In genomic region chr15:83518215-83519048, GRCm38 (mm10) we compare ENCODE assay signal across 8 mouse cellular contexts. TPM values are rescaled to one million over a fixed set of nuclear protein-coding genes. Genes with fewer than 3 reads are reported as not detected.
DNase-seq lines count a peak whose midpoint lies in the region; ATAC-seq and TF ChIP-seq lines count a peak whose summit lies in the region.

No protein-coding gene starts in this region.

- intact Hi-C loops in heart, postnatal 10 days (cut with DNase I), result loop anchor here (5.0 kb wide), 3 partner anchors 136 to 361 kb away; no protein-coding TSS in a partner anchor

- H3K4me3 ChIP-seq in ES-Bruce4 (ENCODE audit: low read depth, low read length), result no peak overlapping the region
- no peak overlapping the region for H3K4me3 ChIP-seq in forebrain, embryonic 13.5 days
- no peak overlapping the region for H3K4me3 ChIP-seq in liver, embryonic 16.5 days (ENCODE audit: low read depth, low read length)
- no peak overlapping the region for H3K4me3 ChIP-seq in neural tube, embryonic 13.5 days
- H3K4me3 ChIP-seq in thymus, adult 2 months (ENCODE audit: control insufficient read depth, insufficient read depth, low read length), result no peak overlapping the region

- peak; percentile 81 to 89 for DNase-seq in heart, postnatal 10 days
- peak; percentile 83 to 87 for DNase-seq in kidney, postnatal 36 days
- peak; percentile 61 for DNase-seq in thymus, adult 2 months

- no peak for TF ChIP-seq POLR2A in ES-Bruce4 (IDR thresholded peaks at IDR 0.05; ENCODE audit: insufficient read depth, low read length)
- TF ChIP-seq POLR2A in thymus, adult 2 months (IDR thresholded peaks at IDR 0.05; ENCODE audit: control insufficient read depth, extremely low read depth, insufficient read depth, low read length, poor library complexity), result no peak

- H3K36me3 ChIP-seq in ES-Bruce4 (ENCODE audit: control insufficient read depth, insufficient read depth, low read length, poor library complexity, severe bottlenecking), result no peaks in the 10 kb centered on the region
- no peaks in the 10 kb centered on the region for H3K36me3 ChIP-seq in forebrain, embryonic 13.5 days (ENCODE audit: poor library complexity, severe bottlenecking)
- no peaks in the 10 kb centered on the region for H3K36me3 ChIP-seq in liver, embryonic 16.5 days (ENCODE audit: control insufficient read depth, insufficient read depth)
- H3K36me3 ChIP-seq in neural tube, embryonic 13.5 days, result no peaks in the 10 kb centered on the region
- H3K36me3 ChIP-seq in thymus, adult 2 months (ENCODE audit: control insufficient read depth, insufficient read depth, low read length), result no peaks in the 10 kb centered on the region

- no peak overlapping the region for H3K27ac ChIP-seq in ES-Bruce4 (ENCODE audit: insufficient read depth, low read length)
- H3K27ac ChIP-seq in forebrain, embryonic 13.5 days, result no peak overlapping the region
- H3K27ac ChIP-seq in liver, embryonic 16.5 days (ENCODE audit: low read length), result no peak overlapping the region
- H3K27ac ChIP-seq in neural tube, embryonic 13.5 days (replicated peaks), result no peak overlapping the region
- H3K27ac ChIP-seq in thymus, adult 2 months (ENCODE audit: control insufficient read depth, insufficient read depth, low read length), result no peak overlapping the region

- peak; percentile 52 for ATAC-seq in cerebellum, adult (ENCODE audit: insufficient number of reproducible peaks, low FRiP score, low TSS enrichment)
- peak; percentile 68 for ATAC-seq in forebrain, embryonic 13.5 days
- ATAC-seq in liver, embryonic 16.5 days (ENCODE audit: low read depth), result peak; percentile 30; the same call in 1 of the 2 replicates
- peak; percentile 72 for ATAC-seq in neural tube, embryonic 13.5 days (ENCODE audit: low read depth)

- H3K9ac ChIP-seq in ES-Bruce4 (ENCODE audit: low read depth, poor library complexity, severe bottlenecking), result no peak overlapping the region
- H3K9ac ChIP-seq in forebrain, embryonic 13.5 days, result no peak overlapping the region
- no peak overlapping the region for H3K9ac ChIP-seq in liver, embryonic 16.5 days (ENCODE audit: low read depth, low read length)
- H3K9ac ChIP-seq in neural tube, embryonic 13.5 days, result no peak overlapping the region

- peak; percentile 58 for TF ChIP-seq CTCF in ES-Bruce4 (IDR thresholded peaks at IDR 0.05; ENCODE audit: low read depth, low read length)
- TF ChIP-seq CTCF in thymus, adult 2 months (IDR thresholded peaks at IDR 0.05; ENCODE audit: borderline replicate concordance, control insufficient read depth, extremely low read depth, insufficient read depth, low read length, poor library complexity), result peak; percentile 75; the same call in 1 of the 2 replicates

- no peaks in the 10 kb centered on the region for H3K27me3 ChIP-seq in ES-Bruce4 (ENCODE audit: control insufficient read depth, insufficient read depth, low read length, poor library complexity, severe bottlenecking)
- H3K27me3 ChIP-seq in forebrain, embryonic 13.5 days, result 0 out of 2 replicates have a peak, but pooled peaks cover under 1% of the 10 kb centered on the region
- no peaks in the 10 kb centered on the region for H3K27me3 ChIP-seq in liver, embryonic 16.5 days (ENCODE audit: control insufficient read depth, insufficient read depth, low read depth, low read length)
- peaks cover 5% of the 10 kb centered on the region; the same call in 1 of the 2 replicates for H3K27me3 ChIP-seq in neural tube, embryonic 13.5 days
- H3K27me3 ChIP-seq in thymus, adult 2 months (ENCODE audit: control insufficient read depth, insufficient read depth, low read length), result no peaks in the 10 kb centered on the region

- H3K4me2 ChIP-seq in forebrain, embryonic 13.5 days, result peak overlapping the region; percentile 20; the same call in 1 of the 2 replicates
- H3K4me2 ChIP-seq in liver, embryonic 16.5 days (ENCODE audit: low read depth, low read length), result no peak overlapping the region
- H3K4me2 ChIP-seq in neural tube, embryonic 13.5 days, result peak overlapping the region; percentile 13; the same call in 1 of the 2 replicates

- no peaks in the 10 kb centered on the region for H3K9me3 ChIP-seq in ES-Bruce4 (replicated peaks; ENCODE audit: control insufficient read depth, insufficient read depth, low read length, poor library complexity, severe bottlenecking)
- H3K9me3 ChIP-seq in forebrain, embryonic 13.5 days (replicated peaks), result no peaks in the 10 kb centered on the region
- no peaks in the 10 kb centered on the region for H3K9me3 ChIP-seq in liver, embryonic 16.5 days (replicated peaks; ENCODE audit: control insufficient read depth, low read length)
- no peaks in the 10 kb centered on the region for H3K9me3 ChIP-seq in neural tube, embryonic 13.5 days

- no peak for TF ChIP-seq EP300 in ES-Bruce4 (IDR thresholded peaks at IDR 0.05; ENCODE audit: insufficient read depth, low read depth, low read length)

- WGBS in forebrain, embryonic 13.5 days, result 32% methylated on average over 20 of the region's 20 CpGs
- WGBS in liver, embryonic 16.5 days (ENCODE audit: insufficient replicate concordance), result 32% methylated on average over 20 of the region's 20 CpGs
- WGBS in neural tube, embryonic 13.5 days, result 35% methylated on average over 20 of the region's 20 CpGs
- WGBS in thymus, adult 2 months, result 49% methylated on average over 20 of the region's 20 CpGs

- H3K4me1 ChIP-seq in ES-Bruce4 (ENCODE audit: control insufficient read depth, insufficient read depth, low read length), result no peaks in the 10 kb centered on the region
- peaks cover 3% of the 10 kb centered on the region; the same call in 1 of the 2 replicates for H3K4me1 ChIP-seq in forebrain, embryonic 13.5 days
- H3K4me1 ChIP-seq in liver, embryonic 16.5 days (ENCODE audit: control insufficient read depth, low read depth, low read length), result peaks cover 3% of the 10 kb centered on the region; the same call in 1 of the 2 replicates
- H3K4me1 ChIP-seq in neural tube, embryonic 13.5 days (replicated peaks), result peaks cover 13% of the 10 kb centered on the region
- H3K4me1 ChIP-seq in thymus, adult 2 months (replicated peaks; ENCODE audit: control insufficient read depth, insufficient read depth, low read length), result no peaks in the 10 kb centered on the region

RNA-seq across cellular contexts. Expression of gene Ttll1, which starts 7.7 kb away (rescaled TPM):
- 13.6 and 19.1 TPM in 2 replicates for polyA plus RNA-seq in ES-Bruce4 (2011; ENCODE audit: insufficient read depth, insufficient read length, low read depth, missing spikeins)
- polyA plus RNA-seq in forebrain, embryonic 13.5 days (2015; fragmentation: Nextera tagmentation; extraction: Ambion mirVana), result 69.8 and 79.8 TPM in 2 replicates
- total RNA-seq in heart, postnatal 10 days (2021), result 10 to 100 TPM; 36.9 to 37.0 TPM
- polyA plus RNA-seq in liver, embryonic 16.5 days (2015; fragmentation: Nextera tagmentation; extraction: Ambion mirVana), result 4.3 and 4.7 TPM in 2 replicates
- polyA plus RNA-seq in neural tube, embryonic 13.5 days (2015; fragmentation: Nextera tagmentation; extraction: Ambion mirVana), result 107 and 108 TPM in 2 replicates
- 9.7 and 10.9 TPM in 2 replicates for polyA plus RNA-seq in thymus, adult 2 months (2012; rRNA removed)

RNA-seq across cellular contexts. Expression of gene Bik, which starts 8.2 kb away (rescaled TPM):
- 3.7 and 6.5 TPM in 2 replicates for polyA plus RNA-seq in ES-Bruce4 (2011; ENCODE audit: insufficient read depth, insufficient read length, low read depth, missing spikeins)
- polyA plus RNA-seq in forebrain, embryonic 13.5 days (2015; fragmentation: Nextera tagmentation; extraction: Ambion mirVana), result 1.5 and 1.6 TPM in 2 replicates
- 10 to 100 TPM; 19.4 to 19.7 TPM for total RNA-seq in heart, postnatal 10 days (2021)
- polyA plus RNA-seq in liver, embryonic 16.5 days (2015; fragmentation: Nextera tagmentation; extraction: Ambion mirVana), result 1.8 TPM in 2 replicates
- 1.2 and 1.5 TPM in 2 replicates for polyA plus RNA-seq in neural tube, embryonic 13.5 days (2015; fragmentation: Nextera tagmentation; extraction: Ambion mirVana)
- polyA plus RNA-seq in thymus, adult 2 months (2012; rRNA removed), result 11.0 and 14.7 TPM in 2 replicates

RNA-seq across cellular contexts. Expression of gene Tspo, which starts 45.0 kb away (rescaled TPM):
- 25.9 and 31.9 TPM in 2 replicates for polyA plus RNA-seq in ES-Bruce4 (2011; ENCODE audit: insufficient read depth, insufficient read length, low read depth, missing spikeins)
- polyA plus RNA-seq in forebrain, embryonic 13.5 days (2015; fragmentation: Nextera tagmentation; extraction: Ambion mirVana), result 12.2 and 14.7 TPM in 2 replicates
- total RNA-seq in heart, postnatal 10 days (2021), result 10 to 100 TPM; 81.5 to 89.5 TPM
- polyA plus RNA-seq in liver, embryonic 16.5 days (2015; fragmentation: Nextera tagmentation; extraction: Ambion mirVana), result 179 and 184 TPM in 2 replicates
- polyA plus RNA-seq in neural tube, embryonic 13.5 days (2015; fragmentation: Nextera tagmentation; extraction: Ambion mirVana), result 13.1 and 13.4 TPM in 2 replicates
- 465 and 584 TPM in 2 replicates for polyA plus RNA-seq in thymus, adult 2 months (2012; rRNA removed)

RNA-seq across cellular contexts. Expression of gene Mcat, which starts 45.2 kb away (rescaled TPM):
- 25.1 and 28.1 TPM in 2 replicates for polyA plus RNA-seq in ES-Bruce4 (2011; ENCODE audit: insufficient read depth, insufficient read length, low read depth, missing spikeins)
- 32.4 and 38.9 TPM in 2 replicates for polyA plus RNA-seq in forebrain, embryonic 13.5 days (2015; fragmentation: Nextera tagmentation; extraction: Ambion mirVana)
- total RNA-seq in heart, postnatal 10 days (2021), result 10 to 100 TPM; 31.9 to 34.1 TPM
- 12.0 and 13.1 TPM in 2 replicates for polyA plus RNA-seq in liver, embryonic 16.5 days (2015; fragmentation: Nextera tagmentation; extraction: Ambion mirVana)
- polyA plus RNA-seq in neural tube, embryonic 13.5 days (2015; fragmentation: Nextera tagmentation; extraction: Ambion mirVana), result 33.4 and 36.3 TPM in 2 replicates
- polyA plus RNA-seq in thymus, adult 2 months (2012; rRNA removed), result 31.9 and 39.9 TPM in 2 replicates

RNA-seq across cellular contexts. Expression of gene Pacsin2, which starts 54.0 kb away (rescaled TPM):
- 78.3 and 82.8 TPM in 2 replicates for polyA plus RNA-seq in ES-Bruce4 (2011; ENCODE audit: insufficient read depth, insufficient read length, low read depth, missing spikeins)
- 26.0 TPM in 2 replicates for polyA plus RNA-seq in forebrain, embryonic 13.5 days (2015; fragmentation: Nextera tagmentation; extraction: Ambion mirVana)
- 100 to 1,000 TPM; 162 to 168 TPM for total RNA-seq in heart, postnatal 10 days (2021)
- polyA plus RNA-seq in liver, embryonic 16.5 days (2015; fragmentation: Nextera tagmentation; extraction: Ambion mirVana), result 45.6 and 47.9 TPM in 2 replicates
- polyA plus RNA-seq in neural tube, embryonic 13.5 days (2015; fragmentation: Nextera tagmentation; extraction: Ambion mirVana), result 29.6 and 32.2 TPM in 2 replicates
- polyA plus RNA-seq in thymus, adult 2 months (2012; rRNA removed), result 25.7 and 30.5 TPM in 2 replicates
